Mouse (Mus musculus): ENCODE data around the gene Slc24a2.

Gene Slc24a2

GRCm38 (mm10) chr4:87047131-87047530 lies 183.1 kb downstream of the Slc24a2 start:
- DNase-seq (ENCODE audit: low read depth in 1 of 2, low spot score in 2 of 2): no peak

- DNase-seq (ENCODE audit: low read depth in 1 of 2, low spot score in 2 of 2): no peak
Measured at GRCm38 (mm10) chr4:87043296-87043695, 187.0 kb downstream of the Slc24a2 start.

DNA sequence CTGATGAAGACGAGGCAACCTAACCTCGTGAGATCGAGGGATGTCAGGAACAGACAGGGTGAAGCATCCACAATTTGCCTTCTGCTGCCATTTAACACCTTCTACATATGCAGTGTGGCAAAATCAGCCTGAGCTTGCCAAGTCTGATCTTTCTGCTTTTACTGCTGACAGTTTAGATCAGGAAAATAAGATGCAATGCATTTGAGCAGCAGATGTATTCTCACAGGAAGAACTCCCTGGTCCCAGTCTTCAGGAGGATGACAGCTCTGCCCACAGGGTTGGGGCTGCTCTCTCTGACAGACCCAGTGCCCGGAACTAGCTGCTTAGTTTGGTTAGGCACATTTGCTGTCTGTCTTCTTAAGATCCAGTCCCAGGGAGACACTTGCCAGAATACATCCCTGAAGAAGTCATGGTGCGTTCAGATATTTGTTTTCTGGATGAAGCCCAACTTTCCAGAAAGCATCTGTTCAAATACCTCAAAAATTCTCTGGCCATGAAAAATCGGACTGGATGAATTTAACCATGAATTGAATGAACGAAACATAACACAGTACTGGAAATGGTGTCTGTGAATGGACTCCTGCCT lies 188.8 kb downstream of the Slc24a2 start:
- DNase-seq (ENCODE audit: low read depth in 1 of 2, low spot score in 2 of 2): no peak

DNA sequence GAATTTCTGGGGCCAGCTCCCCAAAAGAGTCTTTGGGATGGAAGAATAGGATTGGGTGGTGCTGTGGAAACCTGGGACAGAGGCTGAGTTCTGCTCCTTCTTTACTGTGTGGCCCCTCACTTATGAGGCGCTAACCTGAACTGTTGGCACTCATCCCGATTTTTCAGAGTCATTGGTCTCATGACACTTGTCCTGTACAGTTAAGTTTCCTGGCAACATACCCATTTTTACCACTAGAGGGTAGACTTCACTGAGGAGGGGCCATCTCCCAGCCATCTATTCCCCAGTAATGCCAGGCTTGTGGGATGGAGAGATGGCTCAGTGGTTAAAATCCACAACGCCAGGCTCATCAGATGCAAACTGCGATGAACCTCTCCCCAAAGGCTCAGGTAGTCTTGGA lies 192.7 kb downstream of the Slc24a2 start:
- no peak for DNase-seq (ENCODE audit: low read depth in 1 of 2, low spot score in 2 of 2)

GRCm38 (mm10) chr4:87036507-87036906 lies 193.8 kb downstream of the Slc24a2 start:
- DNase-seq (ENCODE audit: low read depth in 1 of 2, low spot score in 2 of 2): no peak

- DNase-seq (ENCODE audit: low read depth in 1 of 2, low spot score in 2 of 2): no peak
Measured at GRCm38 (mm10) chr4:87035701-87036100, 194.6 kb downstream of the Slc24a2 start.

- DNase-seq (ENCODE audit: low read depth in 1 of 2, low spot score in 2 of 2): no peak
Measured at GRCm38 (mm10) chr4:87032632-87033031, 197.6 kb downstream of the Slc24a2 start.

- DNase-seq (ENCODE audit: low read depth in 1 of 2, low spot score in 2 of 2): no peak
Measured at GRCm38 (mm10) chr4:87031076-87031475, 199.2 kb downstream of the Slc24a2 start.

DNA sequence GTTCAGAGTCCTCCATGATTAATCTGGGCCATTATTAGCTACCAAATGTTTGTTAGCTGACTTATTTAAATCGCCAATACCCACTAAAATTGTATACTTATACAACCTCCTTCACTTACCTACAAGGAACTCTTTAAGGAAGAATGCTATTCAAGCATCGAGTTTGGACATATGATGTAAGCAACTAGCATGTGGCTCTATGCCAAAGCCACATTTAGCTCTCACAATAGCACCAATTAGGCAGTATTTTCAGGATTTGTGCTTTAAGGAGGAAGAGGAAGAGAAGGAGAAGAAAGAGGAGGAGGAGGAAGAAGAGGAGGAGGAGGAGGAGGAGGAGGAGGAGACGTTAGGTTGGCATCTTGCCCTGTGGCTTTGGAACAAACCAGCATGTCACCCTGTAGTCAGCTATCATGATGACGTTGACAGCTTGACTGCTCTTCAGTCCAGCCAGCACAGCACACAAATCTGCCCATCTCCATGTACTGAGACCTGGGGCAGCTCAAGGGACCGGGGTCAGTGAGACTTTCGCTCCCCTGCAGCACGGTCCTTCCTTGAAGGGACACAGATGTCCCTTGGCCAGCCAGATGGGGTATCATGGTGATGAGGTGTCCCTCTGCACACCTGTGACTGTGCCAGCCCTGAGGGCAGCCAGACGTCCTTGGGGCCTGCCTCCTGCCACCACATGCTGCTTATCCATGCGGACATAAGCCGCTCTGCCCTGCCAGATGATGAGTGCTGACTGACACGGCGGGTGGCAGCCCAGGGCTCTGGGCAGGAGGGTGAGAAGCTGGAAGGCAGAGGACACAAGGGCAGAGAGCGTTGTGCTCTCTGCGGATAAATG lies 203.7 kb downstream of the Slc24a2 start:
- no peak for DNase-seq (ENCODE audit: low read depth in 1 of 2, low spot score in 2 of 2)

DNA sequence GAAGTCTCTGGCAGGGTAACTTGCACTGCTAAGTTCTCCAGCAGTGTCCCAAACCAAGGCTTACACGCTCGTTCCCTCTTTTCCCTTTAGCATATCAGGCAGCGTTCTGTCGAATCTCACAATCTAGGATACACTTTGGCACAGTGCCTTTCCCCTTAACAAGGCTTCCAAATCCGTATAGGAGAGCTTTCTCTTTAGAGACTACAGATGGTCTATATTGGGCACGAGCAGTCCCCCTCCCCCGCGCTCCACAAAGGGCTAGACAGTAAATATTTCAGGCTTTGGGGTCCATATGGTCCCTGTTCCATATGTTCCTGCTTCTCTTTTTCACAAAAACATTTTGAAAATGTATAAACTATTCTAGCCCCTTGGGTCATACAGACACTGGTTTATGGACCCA lies 205.7 kb downstream of the Slc24a2 start:
- no peak for DNase-seq (ENCODE audit: low read depth in 1 of 2, low spot score in 2 of 2)

- DNase-seq (ENCODE audit: low read depth in 1 of 2, low spot score in 2 of 2): no peak
Measured at GRCm38 (mm10) chr4:87021542-87021941, 208.7 kb downstream of the Slc24a2 start.

DNA sequence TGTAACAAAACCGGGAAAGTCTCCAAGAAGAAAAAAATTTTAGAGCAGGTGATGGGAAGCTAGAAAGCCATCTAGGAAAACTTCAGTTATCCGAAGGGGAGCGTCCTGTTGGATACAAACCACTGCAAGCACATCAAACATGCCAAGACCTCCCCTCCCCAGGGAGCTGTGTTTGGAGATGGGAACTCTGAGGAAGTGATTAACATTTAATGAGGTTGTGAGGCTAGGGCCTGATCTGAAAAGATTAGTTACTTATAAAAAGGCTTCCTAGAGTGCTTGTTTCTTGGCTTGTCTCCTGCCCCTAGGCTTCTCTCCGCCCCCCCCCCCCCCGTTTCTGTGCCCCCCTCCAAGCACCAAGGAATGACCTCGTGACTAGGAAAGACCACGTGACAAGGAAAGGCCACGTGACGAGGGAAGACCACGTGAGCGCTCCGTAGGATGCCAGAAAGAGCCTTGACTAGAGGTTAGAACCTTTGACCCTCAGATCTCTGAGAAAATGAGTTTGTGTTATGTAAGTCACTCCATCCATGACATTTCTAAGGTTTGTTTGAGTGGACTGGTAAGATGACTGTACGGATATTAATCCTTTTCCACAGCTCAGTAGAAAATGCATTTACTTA lies 210.7 kb downstream of the Slc24a2 start:
- no peak for DNase-seq (ENCODE audit: low read depth in 1 of 2, low spot score in 2 of 2)

- DNase-seq (ENCODE audit: low read depth in 1 of 2, low spot score in 2 of 2): no peak
Measured at GRCm38 (mm10) chr4:87018073-87018997, 211.9 kb downstream of the Slc24a2 start.

DNA sequence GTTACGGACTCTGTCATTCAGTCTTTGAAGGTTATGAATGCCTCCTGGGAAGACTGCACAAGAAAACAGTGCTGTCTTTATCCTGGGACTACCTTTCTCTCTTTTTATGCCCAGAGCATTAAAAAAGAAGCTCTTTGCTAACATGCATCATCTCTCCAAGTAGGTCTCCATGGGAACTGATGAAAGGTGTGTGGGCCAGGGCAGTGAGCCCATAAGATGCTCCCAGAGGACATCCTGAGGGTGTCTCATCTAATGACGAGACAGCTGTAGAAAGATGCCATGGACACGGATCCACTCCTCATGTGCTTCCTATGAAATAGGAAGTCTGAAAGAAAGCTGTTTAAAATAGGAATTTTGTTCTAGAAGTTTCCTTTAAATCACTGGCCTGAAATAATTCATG lies 212.8 kb downstream of the Slc24a2 start:
- DNase-seq (ENCODE audit: low read depth in 1 of 2, low spot score in 2 of 2): no peak

DNA sequence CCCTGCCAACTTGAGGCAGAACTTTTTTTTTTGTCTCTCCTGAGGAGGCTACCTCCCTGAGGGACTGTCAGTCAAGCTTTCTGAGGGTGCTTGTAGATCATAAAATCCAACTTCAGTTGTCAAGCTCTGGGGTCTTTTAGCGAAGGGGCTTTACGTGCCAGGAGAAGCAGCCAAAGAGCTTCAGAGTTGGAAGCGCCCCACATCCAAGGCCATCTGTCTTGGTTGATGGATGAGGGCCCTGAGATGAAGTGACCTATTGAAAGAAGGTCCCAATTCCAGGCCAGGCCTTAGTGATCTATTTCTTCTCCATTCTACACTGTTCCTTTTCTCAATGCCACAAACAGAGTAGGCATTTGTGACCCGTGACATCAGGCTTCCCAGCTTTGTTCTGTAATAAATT lies 214.5 kb downstream of the Slc24a2 start:
- no peak for DNase-seq (ENCODE audit: low read depth in 1 of 2, low spot score in 2 of 2)

DNA sequence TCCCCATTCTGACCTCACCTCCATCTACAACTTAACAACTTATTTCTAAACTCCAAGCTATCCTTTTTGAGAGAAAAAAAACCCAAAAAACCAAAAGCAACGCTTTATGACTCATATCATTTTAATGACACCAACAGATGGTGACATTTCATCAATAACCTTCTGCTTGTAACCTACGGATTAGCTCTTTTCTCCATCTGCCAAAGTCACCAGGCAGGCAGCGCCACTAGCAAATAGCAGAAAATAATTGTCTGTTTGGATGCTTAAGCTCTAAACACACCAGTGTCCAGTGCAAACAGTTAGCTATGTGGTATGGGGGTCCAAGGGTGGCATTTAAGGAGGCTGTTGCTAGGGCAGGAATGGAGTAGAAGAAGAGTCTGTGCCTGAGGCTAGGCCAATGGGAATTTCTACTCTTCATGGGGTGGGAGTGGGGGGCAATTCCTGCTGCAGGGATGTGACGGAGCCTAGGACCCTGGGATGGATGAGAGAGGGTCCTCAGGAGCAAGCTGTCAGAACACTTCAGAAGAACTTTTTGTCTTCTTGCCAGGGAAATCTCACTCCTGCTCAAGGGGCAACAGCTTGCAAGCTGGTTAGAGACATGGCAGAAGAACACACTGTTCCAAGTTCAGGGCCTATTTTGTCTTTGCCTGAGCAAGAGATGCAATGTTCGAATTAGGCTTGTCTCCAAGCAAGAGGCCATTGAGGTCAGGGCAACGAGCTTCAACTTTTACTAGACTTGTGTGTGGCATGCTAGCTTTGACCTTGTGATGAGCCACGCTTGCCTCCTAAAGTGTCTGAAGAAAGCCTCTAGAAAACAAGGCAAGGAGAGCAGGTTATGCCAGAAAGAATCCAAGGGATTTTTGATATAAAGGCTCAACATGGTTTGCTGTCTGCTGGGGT lies 216.3 kb downstream of the Slc24a2 start:
- no peak for DNase-seq (ENCODE audit: low read depth in 1 of 2, low spot score in 2 of 2)

DNA sequence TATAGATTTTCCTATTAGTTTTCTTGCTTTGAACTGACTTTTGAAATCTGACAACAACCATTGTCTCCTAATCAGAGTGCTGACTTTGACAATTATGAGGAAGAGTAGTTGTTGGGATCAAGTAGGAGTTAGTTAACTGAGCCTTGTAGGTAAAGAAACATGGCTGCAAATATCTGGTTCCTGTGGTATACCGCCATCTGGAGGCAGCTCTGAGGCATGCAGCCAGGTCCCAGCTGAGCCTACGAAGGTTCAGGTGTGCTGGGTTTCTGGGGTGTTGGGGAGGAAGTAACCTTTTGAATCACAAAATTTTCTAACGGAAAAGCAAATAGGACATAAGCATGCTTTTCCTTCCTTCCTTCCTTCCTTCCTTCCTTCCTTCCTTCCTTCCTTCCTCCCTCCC lies 237.8 kb downstream of the Slc24a2 start:
- no peak for DNase-seq (ENCODE audit: low read depth in 1 of 2, low spot score in 2 of 2)

GRCm38 (mm10) chr4:86989301-86989700 lies 241.0 kb downstream of the Slc24a2 start:
- DNase-seq (ENCODE audit: low read depth in 1 of 2, low spot score in 2 of 2): no peak

DNA sequence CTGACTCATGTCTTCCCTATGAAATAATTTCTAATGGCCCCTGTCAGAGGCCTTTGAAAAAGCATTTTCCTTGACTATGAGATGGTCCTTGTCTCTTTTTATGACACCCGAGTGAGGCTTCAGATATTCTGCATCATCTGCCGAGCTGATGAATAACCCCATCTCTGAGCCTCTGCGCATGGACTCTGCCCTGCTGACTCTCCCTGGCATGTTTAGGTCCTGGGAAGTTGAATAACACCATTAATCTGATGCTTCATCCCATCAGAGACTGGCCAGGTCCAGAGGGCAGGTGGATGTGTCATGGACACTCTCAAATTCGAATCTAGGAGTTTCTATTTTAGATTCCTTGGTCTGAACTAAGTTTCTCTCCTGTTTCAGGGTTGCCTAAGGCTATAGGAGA lies 242.4 kb downstream of the Slc24a2 start:
- DNase-seq (ENCODE audit: low read depth in 1 of 2, low spot score in 2 of 2): no peak

GRCm38 (mm10) chr4:86977272-86977671 lies 253.0 kb downstream of the Slc24a2 start:
- no peak for DNase-seq (ENCODE audit: low read depth in 1 of 2, low spot score in 2 of 2)
